Mouse (Mus musculus): ENCODE results near the gene Adck2. TPM values are rescaled to one million over a fixed set of nuclear protein-coding genes. Genes with fewer than 3 reads are reported as not detected.

Gene Adck2
- polyA plus RNA-seq, 2 experiments from 2014 or later, result 21.6 to 27.7 TPM

Other genes starting within 250 kb of the Adck2 start
- gene Slc37a3, start 196.2 kb upstream of the Adck2 start, polyA plus RNA-seq (2017; shearing (Covaris generic)), result 10 to 100 TPM; 41.2 to 43.6 TPM
- gene Rab19, start 192.7 kb upstream of the Adck2 start, polyA plus RNA-seq (2017; shearing (Covaris generic)), result 10 to 100 TPM; 64.0 to 72.1 TPM
- 10 to 100 TPM; 58.4 to 63.4 TPM for gene Mkrn1, start 153.4 kb upstream of the Adck2 start, polyA plus RNA-seq (2017; shearing (Covaris generic))
- gene Dennd2a, start 16.0 kb upstream of the Adck2 start, polyA plus RNA-seq (2017; shearing (Covaris generic)), result 1 to 10 TPM in 1 of 2 experiments, not detected in 1; 1.3 TPM
- 1 to 10 TPM in 1 of 2 experiments, not detected in 1; 2.4 TPM for gene Gm42420, start 11.9 kb downstream of the Adck2 start, polyA plus RNA-seq (2017; shearing (Covaris generic))
- gene Ndufb2, start 18.7 kb downstream of the Adck2 start, polyA plus RNA-seq (2017; shearing (Covaris generic)), result 10 to 100 TPM; 91.9 to 92.5 TPM
- gene Braf, start 151.6 kb downstream of the Adck2 start, polyA plus RNA-seq (2017; shearing (Covaris generic)), result 10 to 100 TPM; 15.0 to 15.6 TPM
- gene Mrps33, start 237.1 kb downstream of the Adck2 start, polyA plus RNA-seq (2017; shearing (Covaris generic)), result 100 to 1,000 TPM; 166 to 224 TPM